Mouse (Mus musculus): ENCODE results near the gene Mgat4c. TPM values are rescaled to one million over a fixed set of nuclear protein-coding genes. Genes with fewer than 3 reads are reported as not detected.

The Mgat4c gene
- polyA plus RNA-seq (2014; fragmentation: Illumina TruSeq; extraction: RNeasy Lipid Tissue Mini Kit (QIAGEN cat#74804); ENCODE audit: low read depth, low replicate concordance), result 70.7 TPM

DNA sequence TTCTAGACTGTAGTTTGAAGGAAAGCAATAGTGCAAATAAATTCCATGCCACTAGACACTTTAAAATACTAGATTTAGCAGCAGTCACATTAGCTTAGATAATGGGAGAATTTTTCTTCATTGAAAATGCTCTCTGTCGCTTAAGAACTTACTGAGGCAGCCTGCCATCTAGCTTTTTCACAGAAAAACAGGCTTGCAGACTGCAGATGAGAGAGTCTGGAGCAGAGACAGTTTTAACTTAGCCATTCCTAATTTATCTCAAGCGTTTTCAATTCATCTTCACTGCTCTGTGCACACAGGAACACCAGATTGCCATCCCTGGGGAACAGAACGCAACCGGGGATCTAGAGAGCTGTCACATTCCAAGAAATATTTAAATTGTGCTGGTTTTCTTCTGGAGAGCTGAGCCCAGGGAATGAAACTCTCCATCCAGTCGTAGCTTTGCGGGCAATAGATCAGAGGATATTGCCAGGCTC is at the start of gene Mgat4c:
Gene Mgat4c (plus strand): TSS at position 51 of the 476 bp plus-strand sequence.

